ENCODE assay signal across 23 mouse cellular contexts in the genomic region with DNA sequence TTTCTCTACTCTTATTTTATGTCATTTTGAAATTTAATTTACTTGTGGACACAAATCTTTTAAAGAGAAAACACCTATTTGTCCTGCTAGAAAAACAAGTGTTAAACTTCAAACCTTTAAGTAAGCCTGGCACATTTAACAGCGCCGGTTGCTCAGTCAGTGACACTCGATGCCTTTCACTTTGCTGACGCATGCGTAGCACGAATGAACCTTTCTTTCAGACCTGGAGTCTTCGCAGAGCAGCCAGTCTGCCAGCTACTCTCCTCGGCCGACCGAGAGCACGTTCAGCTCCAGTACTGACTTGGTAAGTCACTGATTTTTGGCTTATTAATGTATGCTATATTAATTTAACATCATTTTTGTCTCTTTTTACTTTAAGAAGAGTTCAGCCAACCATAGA. TPM values are rescaled to one million over a fixed set of nuclear protein-coding genes. Genes with fewer than 3 reads are reported as not detected.
DNase-seq lines count a peak whose midpoint lies in the region; ATAC-seq and TF ChIP-seq lines count a peak whose summit lies in the region.
"Had no signal": no experiment of that assay in that cellular context is flagged by ENCODE, and none has a peak within 500 bp of the region (broad histone marks: within the 10 kb centered on the region; RNA-seq: fewer than 3 reads in every experiment).

No protein-coding gene starts in this region.

- peak; percentile 31 for DNase-seq in hindbrain, postnatal 0 days (ENCODE audit: low spot score)
- DNase-seq in hindbrain, embryonic 14.5 days (ENCODE audit: low spot score): no peak
- DNase-seq in brain, embryonic 14.5 days (ENCODE audit: low read depth): peak; percentile 35
- peak; percentile 75 for DNase-seq in gastrocnemius, adult 2 months
- DNase-seq in kidney, postnatal 14 days: peak; percentile 63
- no peak for DNase-seq in spleen, postnatal 10 days (ENCODE audit: low spot score in 2 of 2)
- no peak for DNase-seq in frontal cortex, postnatal 36 days (ENCODE audit: low spot score in 2 of 2)
- no peak for DNase-seq in cerebellum, adult 2 months
- DNase-seq: cerebellum, adult 8-10 months; heart, adult 11 months; right cerebral cortex, adult 18-20 months had no signal

- ATAC-seq in hindbrain, postnatal 0 days: no peak
- ATAC-seq in hindbrain, embryonic 14.5 days (ENCODE audit: low FRiP score): no peak

- TF ChIP-seq CTCF in hindbrain, postnatal 0 days (IDR thresholded peaks at IDR 0.05; ENCODE audit: low read depth): no peak
- TF ChIP-seq CTCF in brain, embryonic 14.5 days (IDR thresholded peaks at IDR 0.05; ENCODE audit: borderline replicate concordance, extremely low read depth, insufficient read depth, insufficient read length): no peak
- TF ChIP-seq CTCF in gastrocnemius, adult 2 months (IDR thresholded peaks at IDR 0.05): no peak
- TF ChIP-seq CTCF in cerebellum, adult 2 months (IDR thresholded peaks at IDR 0.05; ENCODE audit: borderline replicate concordance, insufficient read depth, low read depth, low read length): no peak

- H3K9me3 ChIP-seq in hindbrain, postnatal 0 days (ENCODE audit: low read length): no peaks in the 10 kb centered on the region
- no peaks in the 10 kb centered on the region for H3K9me3 ChIP-seq in hindbrain, embryonic 14.5 days (ENCODE audit: control insufficient read depth, low read length)
- H3K9me3 ChIP-seq: embryonic facial prominence, embryonic 13.5 days; forebrain, embryonic 12.5 days; heart, embryonic 15.5 days; hindbrain, embryonic 15.5 days; limb, embryonic 15.5 days; lung, embryonic 15.5 days; neural tube, embryonic 15.5 days had no signal

- no peaks in the 10 kb centered on the region for H3K36me3 ChIP-seq in hindbrain, postnatal 0 days (ENCODE audit: insufficient read depth, low read length)
- no peaks in the 10 kb centered on the region for H3K36me3 ChIP-seq in hindbrain, embryonic 14.5 days (replicated peaks; ENCODE audit: control insufficient read depth, insufficient read depth)
- H3K36me3 ChIP-seq: embryonic facial prominence, embryonic 13.5 days; forebrain, embryonic 12.5 days; heart, embryonic 15.5 days; hindbrain, embryonic 15.5 days; limb, embryonic 15.5 days; lung, embryonic 15.5 days; neural tube, embryonic 15.5 days had no signal

- no peak overlapping the region for H3K9ac ChIP-seq in hindbrain, postnatal 0 days (replicated peaks; ENCODE audit: low read length)
- H3K9ac ChIP-seq in hindbrain, embryonic 14.5 days: no peak overlapping the region
- H3K9ac ChIP-seq: embryonic facial prominence, embryonic 13.5 days; forebrain, embryonic 12.5 days; heart, embryonic 15.5 days; hindbrain, embryonic 15.5 days; limb, embryonic 15.5 days; lung, embryonic 15.5 days; neural tube, embryonic 15.5 days had no signal

- H3K4me1 ChIP-seq in hindbrain, postnatal 0 days (ENCODE audit: insufficient read depth, low read length): no peaks in the 10 kb centered on the region
- no peaks in the 10 kb centered on the region; the same call in 1 of the 2 replicates for H3K4me1 ChIP-seq in hindbrain, embryonic 14.5 days (replicated peaks; ENCODE audit: control insufficient read depth, insufficient read depth, low read length)
- H3K4me1 ChIP-seq in cerebellum, adult 2 months (ENCODE audit: control insufficient read depth, insufficient read depth, low read length): no peaks in the 10 kb centered on the region
- H3K4me1 ChIP-seq: embryonic facial prominence, embryonic 13.5 days; forebrain, embryonic 12.5 days; heart, embryonic 15.5 days; hindbrain, embryonic 15.5 days; limb, embryonic 15.5 days; neural tube, embryonic 15.5 days had no signal

- WGBS in hindbrain, postnatal 0 days: 64% methylated on average over 11 of the region's 11 CpGs
- WGBS in hindbrain, embryonic 14.5 days: 64% methylated on average over 11 of the region's 11 CpGs
- 64% methylated on average over 11 of the region's 11 CpGs for WGBS in cerebellum, adult 2 months

- intact Hi-C loops in gastrocnemius, adult 2 months (cut with DNase I): no loop called here

- no peak overlapping the region for H3K4me2 ChIP-seq in hindbrain, postnatal 0 days (ENCODE audit: low read depth, low read length)
- H3K4me2 ChIP-seq in hindbrain, embryonic 14.5 days (replicated peaks): no peak overlapping the region
- H3K4me2 ChIP-seq: embryonic facial prominence, embryonic 13.5 days; forebrain, embryonic 12.5 days; heart, embryonic 15.5 days; hindbrain, embryonic 15.5 days; limb, embryonic 15.5 days; lung, embryonic 15.5 days; neural tube, embryonic 15.5 days had no signal

- H3K27ac ChIP-seq in hindbrain, postnatal 0 days: no peak overlapping the region
- no peak overlapping the region for H3K27ac ChIP-seq in hindbrain, embryonic 14.5 days
- H3K27ac ChIP-seq in gastrocnemius, adult 2 months: peak overlapping the region; percentile 57
- H3K27ac ChIP-seq in cerebellum, adult 2 months (ENCODE audit: insufficient read depth, low read length): no peak overlapping the region
- H3K27ac ChIP-seq: embryonic facial prominence, embryonic 13.5 days; forebrain, embryonic 12.5 days; heart, embryonic 15.5 days; hindbrain, embryonic 15.5 days; left cerebral cortex, adult 2 months; limb, embryonic 15.5 days; lung, embryonic 15.5 days; neural tube, embryonic 15.5 days had no signal

- no peak overlapping the region for H3K4me3 ChIP-seq in hindbrain, postnatal 0 days (ENCODE audit: low read length)
- H3K4me3 ChIP-seq in hindbrain, embryonic 14.5 days (replicated peaks; ENCODE audit: low read length): no peak overlapping the region
- H3K4me3 ChIP-seq in gastrocnemius, adult 2 months: peak overlapping the region; percentile 36
- no peak overlapping the region for H3K4me3 ChIP-seq in cerebellum, adult 2 months (replicated peaks; ENCODE audit: insufficient read depth, low read depth, low read length)
- H3K4me3 ChIP-seq: embryonic facial prominence, embryonic 13.5 days; forebrain, embryonic 12.5 days; heart, embryonic 15.5 days; hindbrain, embryonic 15.5 days; left cerebral cortex, adult 2 months; limb, embryonic 15.5 days; lung, embryonic 15.5 days; neural tube, embryonic 15.5 days had no signal

- TF ChIP-seq POLR2A in brain, embryonic 14.5 days (IDR thresholded peaks at IDR 0.05; ENCODE audit: borderline replicate concordance, extremely low read depth, insufficient read depth, insufficient read length, poor library complexity, severe bottlenecking): no peak
- no peak for TF ChIP-seq POLR2A in cerebellum, adult 2 months (IDR thresholded peaks at IDR 0.05; ENCODE audit: borderline replicate concordance, insufficient read depth, low read length)

- H3K27me3 ChIP-seq in hindbrain, postnatal 0 days (ENCODE audit: insufficient read depth, low read length): no peaks in the 10 kb centered on the region
- H3K27me3 ChIP-seq in hindbrain, embryonic 14.5 days (ENCODE audit: control insufficient read depth, insufficient read depth, low read length): no peaks in the 10 kb centered on the region
- H3K27me3 ChIP-seq in cerebellum, adult 2 months (ENCODE audit: control insufficient read depth, insufficient read depth, low read length): no peaks in the 10 kb centered on the region
- H3K27me3 ChIP-seq: embryonic facial prominence, embryonic 13.5 days; forebrain, embryonic 12.5 days; heart, embryonic 15.5 days; hindbrain, embryonic 15.5 days; limb, embryonic 15.5 days; lung, embryonic 15.5 days; neural tube, embryonic 15.5 days had no signal

RNA-seq across cellular contexts. Expression of gene CN725425, which starts 57.8 kb away (rescaled TPM):
- total RNA-seq in hindbrain, postnatal 0 days (2014; rRNA removed): not detected in 2 replicates
- polyA plus RNA-seq in hindbrain, postnatal 0 days (2015; fragmentation: Nextera tagmentation; extraction: Ambion mirVana): 0.30 and 0.34 TPM in 2 replicates
- polyA plus RNA-seq in hindbrain, embryonic 14.5 days (2014; fragmentation: Nextera tagmentation; extraction: Ambion mirVana): 0.14 TPM in 1 of 2 replicates, not detected in the other
- not detected in 2 replicates for polyA plus RNA-seq in brain, embryonic 14.5 days (2012; rRNA removed)
- not detected for total RNA-seq in gastrocnemius, adult 2 months (2021)
- 0.15 and 0.17 TPM in 2 replicates for polyA plus RNA-seq in cerebellum, adult 2 months (2012; rRNA removed)
- total RNA-seq: megakaryocyte progenitor cell, adult 5-6 weeks; MEL; monocyte, adult 5-6 weeks had no signal
- polyA plus RNA-seq: embryonic facial prominence, embryonic 13.5 days; forebrain, embryonic 12.5 days; heart, embryonic 15.5 days; hindbrain, embryonic 15.5 days; limb, embryonic 15.5 days; lung, embryonic 15.5 days; neural tube, embryonic 15.5 days; spleen, adult 2 months had no signal

Comparison
In these comparisons a context has a peak if more than half of its experiments do, and no peak if none do; other contexts are left out.
1. DNase-seq: peak in hindbrain, postnatal 0 days (single experiment), brain, embryonic 14.5 days (single experiment), gastrocnemius, adult 2 months (single experiment) and kidney, postnatal 14 days (single experiment); none in hindbrain, embryonic 14.5 days (single experiment), spleen, postnatal 10 days (0 of 2), frontal cortex, postnatal 36 days (0 of 2) and cerebellum, adult 2 months (0 of 2).